Mouse (Mus musculus) liver, adult (tissue): ENCODE results near the gene Gabbr2.

Source experiments
- GATA4 ChIP-seq: IDR thresholded peaks from 2 replicates; pipeline ENCODE4 v1.6.1; 2014; ENCODE audit warnings: mild to moderate bottlenecking, low read length; ENCODE audit not compliant: insufficient replicate concordance

Gene Gabbr2

GRCm38 (mm10) chr4:46863721-46864120 lies 128.0 kb downstream of the Gabbr2 start:
- TF ChIP-seq GATA4, result peak; percentile 80

- TF ChIP-seq GATA4, result no peak
Measured at GRCm38 (mm10) chr4:46862677-46863076, 129.0 kb downstream of the Gabbr2 start.

- no peak for TF ChIP-seq GATA4
Measured at GRCm38 (mm10) chr4:46860586-46860985, 131.1 kb downstream of the Gabbr2 start.

- no peak for TF ChIP-seq GATA4
Measured at GRCm38 (mm10) chr4:46858899-46859298, 132.8 kb downstream of the Gabbr2 start.

- TF ChIP-seq GATA4, result no peak
Measured at GRCm38 (mm10) chr4:46856145-46856544, 135.5 kb downstream of the Gabbr2 start.

- TF ChIP-seq GATA4, result no peak
Measured at GRCm38 (mm10) chr4:46854686-46855385, 136.8 kb downstream of the Gabbr2 start.

GRCm38 (mm10) chr4:46853852-46854460 lies 137.7 kb downstream of the Gabbr2 start:
- no peak for TF ChIP-seq GATA4

GRCm38 (mm10) chr4:46847745-46848144 lies 143.9 kb downstream of the Gabbr2 start:
- TF ChIP-seq GATA4, result no peak

GRCm38 (mm10) chr4:46846396-46846795 lies 145.3 kb downstream of the Gabbr2 start:
- TF ChIP-seq GATA4, result no peak

- TF ChIP-seq GATA4, result no peak
Measured at GRCm38 (mm10) chr4:46844982-46845643, 146.6 kb downstream of the Gabbr2 start.

GRCm38 (mm10) chr4:46844567-46844966 lies 147.1 kb downstream of the Gabbr2 start:
- TF ChIP-seq GATA4, result no peak

GRCm38 (mm10) chr4:46842596-46842995 lies 149.1 kb downstream of the Gabbr2 start:
- no peak for TF ChIP-seq GATA4

- TF ChIP-seq GATA4, result no peak
Measured at GRCm38 (mm10) chr4:46840146-46840545, 151.5 kb downstream of the Gabbr2 start.

- no peak for TF ChIP-seq GATA4
Measured at GRCm38 (mm10) chr4:46837362-46837761, 154.3 kb downstream of the Gabbr2 start.

GRCm38 (mm10) chr4:46836065-46836464 lies 155.6 kb downstream of the Gabbr2 start:
- TF ChIP-seq GATA4, result no peak

GRCm38 (mm10) chr4:46835064-46835463 lies 156.6 kb downstream of the Gabbr2 start:
- TF ChIP-seq GATA4, result no peak
